Mouse (Mus musculus) testis, adult 2 months (tissue): ENCODE measurements around the gene Ube2l3.

Experiments
- CTCF ChIP-seq: fragments of 200-500 bp; IDR thresholded peaks from 2 replicates; pipeline ENCODE4 v1.5.1; 2012; ENCODE audit warnings: low read depth, mild to moderate bottlenecking, inconsistent platforms, low read length, moderate library complexity; ENCODE audit not compliant: control insufficient read depth, insufficient read depth, insufficient replicate concordance
- POLR2A ChIP-seq: fragments of 200-500 bp; IDR thresholded peaks from 2 replicates; pipeline ENCODE4 v1.6.1; 2012; ENCODE audit warnings: low read depth, mild to moderate bottlenecking, inconsistent platforms, low read length, moderate library complexity; ENCODE audit not compliant: control insufficient read depth

DNA sequence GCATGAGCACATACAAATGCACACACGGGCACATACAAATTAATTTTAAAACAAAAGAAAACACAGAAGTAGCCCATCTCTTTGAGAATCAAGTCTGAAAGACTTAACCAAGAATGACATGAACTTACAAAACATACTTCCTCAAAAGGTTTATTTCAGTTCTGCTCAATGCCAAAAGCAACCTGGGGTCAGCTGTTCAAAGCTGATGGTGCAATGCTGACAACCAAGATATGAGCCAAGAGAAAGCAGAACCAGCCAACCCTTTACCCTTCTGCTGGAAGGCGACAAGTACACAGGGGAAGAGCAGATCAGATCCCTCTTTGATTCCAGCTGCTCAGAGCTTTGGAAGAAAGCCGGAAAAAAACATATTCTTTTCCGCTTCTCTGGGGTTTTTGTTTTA, 21.1 kb downstream of the Ube2l3 start:
- TF ChIP-seq CTCF (no peak), POLR2A (no peak)
